Mouse (Mus musculus) heart, adult 2 months (tissue): ENCODE results near the gene Ephb3.

Source experiments
- CTCF ChIP-seq: fragments of 200-600 bp; IDR thresholded peaks from 2 replicates; pipeline ENCODE4 v1.8.1; 2022; ENCODE audit warnings: antibody characterized with exemption, mild to moderate bottlenecking, moderate library complexity
- EP300 ChIP-seq: fragments of 200-500 bp; IDR thresholded peaks from 2 replicates; pipeline ENCODE4 v1.6.1; 2011; ENCODE audit warnings: low read depth, low read length, control low read depth; ENCODE audit not compliant: insufficient read depth
- POLR2A ChIP-seq: fragments of 200-500 bp; IDR thresholded peaks from 2 replicates; pipeline ENCODE4 v1.6.1; 2011; ENCODE audit warnings: mild to moderate bottlenecking, low read depth, low read length, control low read depth; ENCODE audit not compliant: insufficient read depth

DNA sequence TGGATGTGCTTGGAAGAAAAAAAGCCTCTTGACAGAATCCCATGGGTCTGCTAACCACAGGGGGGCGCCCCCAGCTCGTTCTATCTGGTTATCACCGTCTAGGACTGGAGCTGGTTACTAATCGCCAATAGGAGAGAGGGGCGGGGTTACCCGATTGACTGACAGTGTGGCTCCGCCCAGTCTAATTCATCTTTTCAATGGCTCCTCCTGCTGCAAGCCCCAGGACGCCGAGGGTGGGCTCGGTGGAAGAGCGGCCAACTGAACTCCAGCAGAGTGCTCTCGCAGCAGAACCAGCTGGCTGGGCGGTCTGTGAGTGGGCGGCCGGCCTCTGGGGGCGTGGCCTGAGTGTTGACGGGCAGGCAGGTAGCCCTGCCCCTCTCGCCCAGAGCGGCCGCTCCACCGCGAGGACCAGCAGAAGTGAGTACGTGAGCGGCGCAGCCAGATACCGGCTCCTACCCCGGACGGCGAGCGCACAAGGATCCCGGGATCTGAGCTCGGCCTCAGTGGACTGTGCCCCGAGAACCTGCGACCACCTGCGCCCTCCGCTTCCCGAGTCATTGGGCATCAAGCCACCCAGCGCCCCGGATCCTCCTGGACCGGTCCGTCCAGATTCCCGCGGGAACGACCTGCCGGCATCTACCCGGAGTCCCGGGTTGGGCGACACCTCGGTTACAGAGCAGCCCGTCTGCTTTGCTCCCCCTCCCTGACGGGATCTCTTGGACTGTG is at the start of gene Ephb3:
- peak; percentile 90 for TF ChIP-seq POLR2A
- peak; percentile 94 for TF ChIP-seq CTCF
- TF ChIP-seq EP300 = peak; percentile 67; the same call in 1 of the 2 replicates
